Mouse (Mus musculus) forebrain, embryonic 14.5 days (tissue): ENCODE results near the gene Ep400. TPM values are rescaled to one million over a fixed set of nuclear protein-coding genes. Genes with fewer than 3 reads are reported as not detected.

Experiments used
- ATAC-seq: fragments of 200-750 bp; cut with Nextera tagmentation; 2 replicates; pipeline ENCODE4 v1.8.0; 2017; ENCODE audit warnings: mild to moderate bottlenecking, moderate library complexity
- DNase-seq: peaks from one replicate; pipeline ENCODE4 v3.0.0-alpha.2; 2015; ENCODE audit warnings: low spot score
- H3K27ac ChIP-seq: fragments of 300-500 bp; sonication (generic); 2 replicates; pipeline ENCODE4 v1.5.1; 2014; ENCODE audit warnings: low read depth, mild to moderate bottlenecking, control low read depth, low read length, moderate library complexity
- H3K27me3 ChIP-seq: fragments of 300-500 bp; sonication (generic); replicated peaks from 2 replicates; pipeline ENCODE4 v1.6.1; 2014; ENCODE audit warnings: low read length, control low read depth, mixed read lengths; ENCODE audit not compliant: control insufficient read depth, insufficient read depth
- H3K36me3 ChIP-seq: fragments of 300-500 bp; sonication (generic); 2 replicates; pipeline ENCODE4 v1.6.1; 2014; ENCODE audit warnings: low read length, control low read depth; ENCODE audit not compliant: control insufficient read depth, insufficient read depth
- H3K4me1 ChIP-seq: fragments of 300-500 bp; sonication (generic); 2 replicates; pipeline ENCODE4 v1.6.1; 2014; ENCODE audit warnings: antibody characterized with exemption, low read length, control low read depth; ENCODE audit not compliant: control insufficient read depth, insufficient read depth
- H3K4me2 ChIP-seq: fragments of 300-500 bp; sonication (generic); 2 replicates; pipeline ENCODE4 v1.6.1; 2014; ENCODE audit warnings: mild to moderate bottlenecking, control low read depth, low read length
- H3K4me3 ChIP-seq: fragments of 300-500 bp; sonication (generic); 2 replicates; pipeline ENCODE4 v1.5.1; 2014; ENCODE audit warnings: low read depth, low read length, control low read depth
- H3K9ac ChIP-seq: fragments of 300-500 bp; sonication (generic); 2 replicates; pipeline ENCODE4 v1.6.1; 2014; ENCODE audit warnings: mild to moderate bottlenecking, low read length, control low read depth, moderate library complexity
- H3K9me3 ChIP-seq: fragments of 300-500 bp; sonication (generic); replicated peaks from 2 replicates; pipeline ENCODE4 v1.6.1; 2016; ENCODE audit warnings: low read length, control low read depth, mixed read lengths; ENCODE audit not compliant: control insufficient read depth
- WGBS: fragments of 180-500 bp; shearing (Covaris S2); extraction: QIAGEN DNeasy Blood & Tissue Kit; methylation state at CpG from one replicate; pipeline ENCODE4 v1.1.7; 2014; 5-methylcytosine and 5-hydroxymethylcytosine counted together
- polyA plus RNA-seq: library from polyadenylated mRNA; unstranded; fragments of >200 nt; fragmentation: Nextera tagmentation; extraction: Ambion mirVana; gene quantifications from 2 replicates; pipeline ENCODE4 v1.2.1, GENCODE M21; 2014

Gene Ep400
- polyA plus RNA-seq, 1 experiment from 2014 or later: 25.8 TPM

GRCm38 (mm10) chr5:110664041-110664440 lies 106.5 kb downstream of the Ep400 start:
- H3K27ac ChIP-seq: no peak overlapping the region
- DNase-seq (no peak), ATAC-seq (no peak)
- H3K4me1 ChIP-seq: no peaks in the 10 kb centered on the region
- no peaks in the 10 kb centered on the region for H3K27me3 ChIP-seq
- no peak overlapping the region for H3K9ac ChIP-seq
- H3K36me3 ChIP-seq: peaks cover 92% of the 10 kb centered on the region
- WGBS: 92% methylated on average over 2 of the region's 2 CpGs
- H3K9me3 ChIP-seq: no peaks in the 10 kb centered on the region
- H3K4me2 ChIP-seq: no peak overlapping the region
- no peak overlapping the region for H3K4me3 ChIP-seq

- Histone ChIP-seq H3K27me3 (no peaks in the 10 kb centered on the region), H3K9me3 (no peaks in the 10 kb centered on the region), H3K4me3 (no peak overlapping the region), H3K36me3 (peaks cover 93% of the 10 kb centered on the region), H3K4me1 (no peaks in the 10 kb centered on the region), H3K4me2 (no peak overlapping the region), H3K27ac (no peak overlapping the region), H3K9ac (no peak overlapping the region)
- ATAC-seq (no peak), DNase-seq (no peak)
Measured at GRCm38 (mm10) chr5:110659682-110660081, 110.8 kb downstream of the Ep400 start.

GRCm38 (mm10) chr5:110653686-110654085 lies 116.8 kb downstream of the Ep400 start:
- H3K9me3 ChIP-seq: no peaks in the 10 kb centered on the region
- ATAC-seq (peak; percentile 75), DNase-seq (no peak)
- WGBS: 1% methylated on average over 35 of the region's 37 CpGs
- peak overlapping the region; percentile 96 for H3K4me2 ChIP-seq
- H3K4me1 ChIP-seq: peaks cover 7% of the 10 kb centered on the region
- no peaks in the 10 kb centered on the region for H3K27me3 ChIP-seq
- peaks cover 68% of the 10 kb centered on the region for H3K36me3 ChIP-seq
- H3K27ac ChIP-seq: no peak overlapping the region
- peak overlapping the region; percentile 79 for H3K9ac ChIP-seq
- peak overlapping the region; percentile 98 for H3K4me3 ChIP-seq

- ATAC-seq (peak; percentile 90), DNase-seq (peak; percentile 97)
- Histone ChIP-seq H3K9me3 (no peaks in the 10 kb centered on the region), H3K4me1 (peaks cover 7% of the 10 kb centered on the region), H3K27ac (no peak within 1 kb of the TSS; the same call in 1 of the 2 replicates), H3K9ac (peak within 1 kb of the TSS; percentile 79), H3K36me3 (peaks cover 68% of the 10 kb centered on the region), H3K27me3 (no peaks in the 10 kb centered on the region), H3K4me3 (peak within 1 kb of the TSS; percentile 98), H3K4me2 (peak within 1 kb of the TSS; percentile 96)
- WGBS: under 1% methylated on average over 91 of the region's 91 CpGs
Measured at GRCm38 (mm10) chr5:110652719-110653648, 117.5 kb downstream of the Ep400 start, which contains the start of the genes Noc4l and Ddx51. Noc4l (minus strand) TSS chr5:110653417. Ddx51 (plus strand) TSS chr5:110653451.

GRCm38 (mm10) chr5:110646377-110646776 lies 124.1 kb downstream of the Ep400 start:
- Histone ChIP-seq H3K27me3 (no peaks in the 10 kb centered on the region), H3K4me3 (no peak overlapping the region), H3K4me2 (no peak overlapping the region), H3K9me3 (no peaks in the 10 kb centered on the region), H3K36me3 (peaks cover 53% of the 10 kb centered on the region), H3K27ac (no peak overlapping the region), H3K9ac (no peak overlapping the region), H3K4me1 (no peaks in the 10 kb centered on the region)
- no peak for ATAC-seq
- DNase-seq: no peak

- ATAC-seq (no peak; the same call in 1 of the 2 replicates), DNase-seq (peak; percentile 78)
- Histone ChIP-seq H3K36me3 (no peaks in the 10 kb centered on the region), H3K27ac (no peak overlapping the region), H3K9ac (no peak overlapping the region), H3K4me3 (no peak overlapping the region), H3K9me3 (no peaks in the 10 kb centered on the region), H3K4me1 (no peaks in the 10 kb centered on the region), H3K4me2 (0 out of 2 replicates have a peak overlapping the region, but pooled peaks have one; percentile 18), H3K27me3 (no peaks in the 10 kb centered on the region)
- 23% methylated on average over 12 of the region's 12 CpGs for WGBS
Measured at GRCm38 (mm10) chr5:110639459-110639858, 131.1 kb downstream of the Ep400 start.

- H3K9ac ChIP-seq: no peak overlapping the region
- no peaks in the 10 kb centered on the region for H3K4me1 ChIP-seq
- H3K27me3 ChIP-seq: no peaks in the 10 kb centered on the region
- no peak overlapping the region for H3K27ac ChIP-seq
- no peak for ATAC-seq
- DNase-seq: no peak
- H3K4me2 ChIP-seq: no peak overlapping the region
- WGBS: 77% methylated on average over 7 of the region's 7 CpGs
- H3K36me3 ChIP-seq: no peaks in the 10 kb centered on the region
- no peak overlapping the region for H3K4me3 ChIP-seq
- H3K9me3 ChIP-seq: no peaks in the 10 kb centered on the region
Measured at GRCm38 (mm10) chr5:110638306-110639074, 132.0 kb downstream of the Ep400 start.

- no peak overlapping the region for H3K9ac ChIP-seq
- 39% methylated on average over 6 of the region's 6 CpGs for WGBS
- H3K27ac ChIP-seq: no peak overlapping the region
- no peaks in the 10 kb centered on the region for H3K9me3 ChIP-seq
- DNase-seq (peak; percentile 78), ATAC-seq (peak; percentile 52; the same call in 1 of the 2 replicates)
- no peak overlapping the region for H3K4me2 ChIP-seq
- no peak overlapping the region for H3K4me3 ChIP-seq
- H3K4me1 ChIP-seq: no peaks in the 10 kb centered on the region
- no peaks in the 10 kb centered on the region for H3K27me3 ChIP-seq
- H3K36me3 ChIP-seq: no peaks in the 10 kb centered on the region
Measured at GRCm38 (mm10) chr5:110635951-110636707, 134.4 kb downstream of the Ep400 start.
